Mouse (Mus musculus) heart, embryonic 13.5 days (tissue): Measurements from ENCODE around the gene Eya2. TPM values are rescaled to one million over a fixed set of nuclear protein-coding genes. Genes with fewer than 3 reads are reported as not detected.
"Not testable (repeated sequence)": the region's sequence is repeated elsewhere in the genome, so short reads cannot be mapped to it uniquely, and the experiment has no call there.

Source experiments
- ATAC-seq: fragments of 200-750 bp; cut with Nextera tagmentation; 2 replicates; pipeline ENCODE4 v1.8.0; 2017; ENCODE audit warnings: moderate TSS enrichment; ENCODE audit not compliant: insufficient number of reproducible peaks, low FRiP score, low TSS enrichment; ENCODE audit errors: extremely low read depth
- H3K27ac ChIP-seq: fragments of 300-500 bp; sonication (generic); replicated peaks from 2 replicates; pipeline ENCODE4 v1.5.1; 2015; ENCODE audit warnings: moderate library complexity, mild to moderate bottlenecking, inconsistent platforms
- H3K27me3 ChIP-seq: fragments of 300-500 bp; sonication (generic); replicated peaks from 2 replicates; pipeline ENCODE4 v1.6.1; 2015; ENCODE audit warnings: mild to moderate bottlenecking, inconsistent platforms
- H3K36me3 ChIP-seq: fragments of 300-500 bp; sonication (generic); 2 replicates; pipeline ENCODE4 v1.6.1; 2015; ENCODE audit warnings: mild to moderate bottlenecking, inconsistent platforms
- H3K4me1 ChIP-seq: fragments of 300-500 bp; sonication (generic); 2 replicates; pipeline ENCODE4 v1.6.1; 2015; ENCODE audit warnings: inconsistent platforms
- H3K4me2 ChIP-seq: fragments of 300-500 bp; sonication (generic); 2 replicates; pipeline ENCODE4 v1.6.1; 2015; ENCODE audit warnings: inconsistent platforms, mild to moderate bottlenecking, moderate library complexity
- H3K4me3 ChIP-seq: fragments of 300-500 bp; sonication (generic); 2 replicates; pipeline ENCODE4 v1.5.1; 2015; ENCODE audit warnings: moderate library complexity, mild to moderate bottlenecking, inconsistent platforms
- H3K9ac ChIP-seq: fragments of 300-500 bp; sonication (generic); 2 replicates; pipeline ENCODE4 v1.6.1; 2015; ENCODE audit warnings: inconsistent platforms, mild to moderate bottlenecking, moderate library complexity
- H3K9me3 ChIP-seq: fragments of 300-500 bp; sonication (generic); 2 replicates; pipeline ENCODE4 v1.6.1; 2016; ENCODE audit warnings: inconsistent platforms
- WGBS: fragments of 180-500 bp; shearing (Covaris S2); methylation state at CpG from one replicate; pipeline ENCODE4 v1.1.7; 2015; ENCODE audit warnings: mixed read lengths; 5-methylcytosine and 5-hydroxymethylcytosine counted together
- polyA plus RNA-seq: library from polyadenylated mRNA; unstranded; fragments of >200 nt; fragmentation: Nextera tagmentation; extraction: Ambion mirVana; gene quantifications from 2 replicates; pipeline ENCODE4 v1.2.1, GENCODE M21; 2015

The Eya2 gene
- polyA plus RNA-seq, result 0.19 and 0.20 TPM in 2 replicates

GRCm38 (mm10) chr2:165594907-165595675, at the start of gene Eya2:
Gene Eya2, plus strand, starts transcription at chr2:165595032.
- H3K4me3 ChIP-seq, result peak within 1 kb of the TSS; percentile 58
- no peak for ATAC-seq
- no peak within 1 kb of the TSS for H3K27ac ChIP-seq
- peaks cover 84% of the 10 kb centered on the region for H3K27me3 ChIP-seq
- no peaks in the 10 kb centered on the region for H3K36me3 ChIP-seq
- peaks cover 10% of the 10 kb centered on the region for H3K4me1 ChIP-seq
- H3K9me3 ChIP-seq, result peaks cover 3% of the 10 kb centered on the region; the same call in 1 of the 2 replicates
- peak within 1 kb of the TSS; percentile 84 for H3K4me2 ChIP-seq
- WGBS, result 1% methylated on average over 68 of the region's 83 CpGs
- H3K9ac ChIP-seq, result peak within 1 kb of the TSS; percentile 71

- Histone ChIP-seq H3K27me3 (peaks cover 63% of the 10 kb centered on the region), H3K4me2 (no peak overlapping the region), H3K4me3 (no peak overlapping the region), H3K36me3 (no peaks in the 10 kb centered on the region), H3K4me1 (peaks cover 7% of the 10 kb centered on the region), H3K9me3 (no peaks in the 10 kb centered on the region), H3K27ac (no peak overlapping the region), H3K9ac (no peak overlapping the region)
- ATAC-seq, result no peak
- 83% methylated on average over 2 of the region's 2 CpGs for WGBS
Observed at GRCm38 (mm10) chr2:165545687-165546086, 49.1 kb upstream of the Eya2 start.

- WGBS, result 15% methylated on average over 8 of the region's 8 CpGs
- Histone ChIP-seq H3K9ac (no peak overlapping the region), H3K9me3 (no peaks in the 10 kb centered on the region), H3K4me2 (peak overlapping the region; percentile 20; the same call in 1 of the 2 replicates), H3K27ac (no peak overlapping the region), H3K27me3 (peaks cover 64% of the 10 kb centered on the region), H3K4me3 (no peak overlapping the region), H3K4me1 (peaks cover 7% of the 10 kb centered on the region), H3K36me3 (no peaks in the 10 kb centered on the region)
- no peak for ATAC-seq
Observed at GRCm38 (mm10) chr2:165546341-165546740, 48.5 kb upstream of the Eya2 start.

- H3K9me3 ChIP-seq, result no peaks in the 10 kb centered on the region
- H3K27me3 ChIP-seq, result peaks cover 61% of the 10 kb centered on the region
- H3K36me3 ChIP-seq, result no peaks in the 10 kb centered on the region
- peaks cover 7% of the 10 kb centered on the region for H3K4me1 ChIP-seq
- H3K27ac ChIP-seq, result no peak overlapping the region
- H3K4me3 ChIP-seq, result no peak overlapping the region
- no peak overlapping the region for H3K9ac ChIP-seq
- 36% methylated on average over 9 of the region's 9 CpGs for WGBS
- ATAC-seq, result no peak
- no peak overlapping the region for H3K4me2 ChIP-seq
Observed at GRCm38 (mm10) chr2:165547410-165547809, 47.4 kb upstream of the Eya2 start.

GRCm38 (mm10) chr2:165548627-165549026, 46.2 kb upstream of the Eya2 start:
- Histone ChIP-seq H3K4me3 (no peak overlapping the region), H3K4me2 (no peak overlapping the region), H3K9me3 (no peaks in the 10 kb centered on the region), H3K27me3 (peaks cover 55% of the 10 kb centered on the region), H3K27ac (no peak overlapping the region), H3K4me1 (peaks cover 7% of the 10 kb centered on the region), H3K9ac (no peak overlapping the region), H3K36me3 (no peaks in the 10 kb centered on the region)
- no peak for ATAC-seq
- WGBS, result 70% methylated on average over 6 of the region's 6 CpGs

- H3K36me3 ChIP-seq, H3K27ac ChIP-seq, ATAC-seq, H3K9me3 ChIP-seq, H3K9ac ChIP-seq, H3K4me2 ChIP-seq, H3K4me1 ChIP-seq, H3K4me3 ChIP-seq: not testable (repeated sequence)
- WGBS, result 70% methylated on average over 7 of the region's 7 CpGs
- H3K27me3 ChIP-seq, result peaks cover 49% of the 10 kb centered on the region
Observed at GRCm38 (mm10) chr2:165550410-165550809, 44.4 kb upstream of the Eya2 start.

- Histone ChIP-seq H3K4me1 (no peaks in the 10 kb centered on the region), H3K9ac (no peak overlapping the region), H3K4me2 (no peak overlapping the region), H3K27me3 (peaks cover 51% of the 10 kb centered on the region), H3K36me3 (no peaks in the 10 kb centered on the region), H3K27ac (no peak overlapping the region), H3K9me3 (no peaks in the 10 kb centered on the region), H3K4me3 (no peak overlapping the region)
- WGBS, result 65% methylated on average over 9 of the region's 9 CpGs
- ATAC-seq, result no peak
Observed at GRCm38 (mm10) chr2:165554066-165554465, 40.8 kb upstream of the Eya2 start.

- Histone ChIP-seq H3K36me3 (no peaks in the 10 kb centered on the region), H3K4me2 (no peak overlapping the region), H3K9me3 (no peaks in the 10 kb centered on the region), H3K4me3 (no peak overlapping the region), H3K4me1 (peaks cover 7% of the 10 kb centered on the region; the same call in 1 of the 2 replicates), H3K9ac (no peak overlapping the region), H3K27ac (no peak overlapping the region), H3K27me3 (peaks cover 57% of the 10 kb centered on the region)
- ATAC-seq, result no peak
- WGBS, result 76% methylated on average over 7 of the region's 7 CpGs
Observed at GRCm38 (mm10) chr2:165557278-165557677, 37.6 kb upstream of the Eya2 start.

- H3K9ac ChIP-seq, result no peak overlapping the region
- no peak overlapping the region for H3K4me3 ChIP-seq
- ATAC-seq, result no peak
- no peaks in the 10 kb centered on the region for H3K36me3 ChIP-seq
- H3K27ac ChIP-seq, result no peak overlapping the region
- H3K27me3 ChIP-seq, result peaks cover 66% of the 10 kb centered on the region
- H3K9me3 ChIP-seq, result no peaks in the 10 kb centered on the region
- WGBS, result 59% methylated on average over 11 of the region's 11 CpGs
- H3K4me1 ChIP-seq, result peaks cover 15% of the 10 kb centered on the region
- H3K4me2 ChIP-seq, result no peak overlapping the region
Observed at GRCm38 (mm10) chr2:165558916-165559315, 35.9 kb upstream of the Eya2 start.

- H3K4me2 ChIP-seq, result no peak overlapping the region
- H3K4me3 ChIP-seq, result no peak overlapping the region
- H3K9ac ChIP-seq, result no peak overlapping the region
- H3K27ac ChIP-seq, result no peak overlapping the region
- no peak for ATAC-seq
- WGBS, result 26% methylated on average over 11 of the region's 11 CpGs
- peaks cover 15% of the 10 kb centered on the region for H3K4me1 ChIP-seq
- H3K36me3 ChIP-seq, result no peaks in the 10 kb centered on the region
- peaks cover 70% of the 10 kb centered on the region for H3K27me3 ChIP-seq
- no peaks in the 10 kb centered on the region for H3K9me3 ChIP-seq
Observed at GRCm38 (mm10) chr2:165559506-165560235, 35.2 kb upstream of the Eya2 start.

- 79% methylated on average over 6 of the region's 6 CpGs for WGBS
- H3K27ac ChIP-seq, result no peak overlapping the region
- no peak for ATAC-seq
- H3K9ac ChIP-seq, result no peak overlapping the region
- no peaks in the 10 kb centered on the region for H3K36me3 ChIP-seq
- peaks cover 86% of the 10 kb centered on the region for H3K27me3 ChIP-seq
- no peaks in the 10 kb centered on the region for H3K9me3 ChIP-seq
- H3K4me2 ChIP-seq, result no peak overlapping the region
- peaks cover 15% of the 10 kb centered on the region for H3K4me1 ChIP-seq
- H3K4me3 ChIP-seq, result no peak overlapping the region
Observed at GRCm38 (mm10) chr2:165561861-165562260, 33.0 kb upstream of the Eya2 start.
